Mouse (Mus musculus) C2C12 (cell line): Measurements from ENCODE around the gene Gm3476. TPM values are rescaled to one million over a fixed set of nuclear protein-coding genes. Genes with fewer than 3 reads are reported as not detected.
"Not testable (repeated sequence)": the region's sequence is repeated elsewhere in the genome, so short reads cannot be mapped to it uniquely, and the experiment has no call there.

Source experiments
- H3K27me3 ChIP-seq: one replicate; pipeline ENCODE4 v1.6.1; 2011; ENCODE audit not compliant: control insufficient read depth, insufficient read depth, insufficient read length
- H3K36me3 ChIP-seq: one replicate; pipeline ENCODE4 v1.6.1; 2011; ENCODE audit not compliant: control insufficient read depth, insufficient read depth
- H3K4me3 ChIP-seq: one replicate; pipeline ENCODE4 v1.5.1; 2011; ENCODE audit warnings: mild to moderate bottlenecking, control low read depth; ENCODE audit not compliant: poor library complexity, insufficient read depth, severe bottlenecking
- H3K79me2 ChIP-seq: one replicate; pipeline ENCODE4 v1.6.1; 2011; ENCODE audit not compliant: control insufficient read depth, insufficient read depth
- H3K79me3 ChIP-seq: one replicate; pipeline ENCODE4 v1.6.1; 2011; ENCODE audit warnings: low read depth, control low read depth
- H3ac ChIP-seq: one replicate; pipeline ENCODE3; 2011; ENCODE audit warnings: low read depth; ENCODE audit not compliant: control insufficient read depth, insufficient read length
- long read RNA-seq, 2 experiments: library from polyadenylated mRNA; unstranded; transcript quantifications; one replicate each; pipeline ENCODE4 v2.0.0; 2019 to 2020
- polyA plus RNA-seq: library from polyadenylated mRNA; unstranded; fragments of >200 nt; fragmentation: generic; extraction: Trizol; gene quantifications from one replicate; pipeline ENCODE4 v1.2.1, GENCODE M21; 2012; ENCODE audit warnings: missing spikeins

Gm3476 gene
- not detected for polyA plus RNA-seq
- long read RNA-seq, experiment 1: 0 reads
- long read RNA-seq, experiment 2: 0 reads

DNA sequence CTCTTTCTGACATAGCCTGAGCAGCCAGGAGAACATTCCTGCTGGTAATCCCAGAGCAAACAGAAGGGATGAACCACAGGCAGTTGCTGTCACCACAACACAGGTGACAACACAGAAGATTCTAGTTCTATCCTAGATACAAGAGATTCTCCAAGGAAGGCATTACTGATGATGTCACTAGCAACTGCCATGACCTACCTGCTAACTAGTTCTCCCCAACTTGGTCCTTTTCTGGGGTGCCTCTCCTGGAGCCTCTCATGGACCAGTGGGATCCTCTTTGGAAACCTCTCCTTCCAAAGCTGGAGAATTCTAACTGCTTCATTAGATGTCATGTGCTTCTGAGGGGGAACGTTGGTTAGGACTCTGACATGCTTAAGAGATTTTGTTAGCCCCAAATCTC lies at the start of gene Gm3476:
Gm3476 (minus strand) TSS at position 101 of the 400 bp plus-strand sequence.
- not testable (repeated sequence) for H3K79me3 ChIP-seq, H3K27me3 ChIP-seq, H3K4me3 ChIP-seq, H3ac ChIP-seq, H3K79me2 ChIP-seq, H3K36me3 ChIP-seq

GRCm38 (mm10) chr14:6163538-6163937 lies 37.9 kb upstream of the Gm3476 start:
- H3K27me3 ChIP-seq, H3ac ChIP-seq, H3K79me2 ChIP-seq, H3K4me3 ChIP-seq, H3K36me3 ChIP-seq, H3K79me3 ChIP-seq: not testable (repeated sequence)

GRCm38 (mm10) chr14:6161085-6161484 lies 35.5 kb upstream of the Gm3476 start:
- H3K4me3 ChIP-seq, H3K36me3 ChIP-seq, H3K79me3 ChIP-seq, H3ac ChIP-seq, H3K79me2 ChIP-seq, H3K27me3 ChIP-seq: not testable (repeated sequence)

- H3ac ChIP-seq, H3K79me3 ChIP-seq, H3K4me3 ChIP-seq, H3K36me3 ChIP-seq, H3K27me3 ChIP-seq, H3K79me2 ChIP-seq: not testable (repeated sequence)
Observed at GRCm38 (mm10) chr14:6108272-6108925, 17.2 kb downstream of the Gm3476 start, which contains the start of gene Gm3468. Gene Gm3468, minus strand, starts transcription at chr14:6108665.

GRCm38 (mm10) chr14:6107500-6107899 lies 18.1 kb downstream of the Gm3476 start:
- H3K79me2 ChIP-seq, H3K36me3 ChIP-seq, H3ac ChIP-seq, H3K27me3 ChIP-seq, H3K79me3 ChIP-seq, H3K4me3 ChIP-seq: not testable (repeated sequence)

- not testable (repeated sequence) for H3ac ChIP-seq, H3K27me3 ChIP-seq, H3K79me2 ChIP-seq, H3K4me3 ChIP-seq, H3K36me3 ChIP-seq, H3K79me3 ChIP-seq
Observed at GRCm38 (mm10) chr14:6093842-6094241, 31.8 kb downstream of the Gm3476 start, which contains the start of gene Gm8206. Gene Gm8206, minus strand, starts transcription at chr14:6093942.

DNA sequence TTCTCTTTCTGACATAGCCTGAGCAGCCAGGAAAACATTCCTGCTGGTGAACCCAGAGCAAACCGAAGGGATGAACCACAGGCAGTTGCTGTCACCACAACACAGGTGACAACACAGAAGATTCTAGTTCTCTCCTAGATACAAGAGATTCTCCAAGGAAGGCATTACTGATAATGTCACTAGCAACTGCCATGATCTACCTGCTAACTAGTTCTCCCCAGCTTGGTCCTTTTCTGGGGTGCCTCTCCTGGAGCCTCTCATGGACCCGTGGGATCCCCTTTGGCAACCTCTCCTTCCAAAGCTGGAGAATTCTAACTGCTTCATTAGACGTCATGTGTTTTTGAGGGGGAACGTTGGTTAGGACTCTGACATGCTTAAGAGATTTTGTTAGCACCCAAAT lies 67.4 kb downstream of the Gm3476 start, which contains the start of gene Gm6337:
Gm6337 (minus strand) TSS at position 101 of the 400 bp plus-strand sequence.
- not testable (repeated sequence) for H3K79me2 ChIP-seq, H3ac ChIP-seq, H3K36me3 ChIP-seq, H3K79me3 ChIP-seq, H3K4me3 ChIP-seq, H3K27me3 ChIP-seq

Other genes with a start within 250 kb of the Gm3476 start
- not detected for gene Gm8237, start 245.4 kb downstream of the Gm3476 start, polyA plus RNA-seq
- gene Gm3248, start 164.1 kb downstream of the Gm3476 start, polyA plus RNA-seq: not detected
- gene Gm3453, start 146.7 kb downstream of the Gm3476 start, polyA plus RNA-seq: not detected
- gene Gm6337, start 67.5 kb downstream of the Gm3476 start, polyA plus RNA-seq: not detected
- gene Gm8206, start 31.9 kb downstream of the Gm3476 start, polyA plus RNA-seq: not detected
- not detected for gene Gm3468, start 17.1 kb downstream of the Gm3476 start, polyA plus RNA-seq
- not detected for gene Gm21560, start 93.5 kb upstream of the Gm3476 start, polyA plus RNA-seq
- gene Gm3411, start 161.4 kb upstream of the Gm3476 start, polyA plus RNA-seq: not detected
- gene Gm21103, start 179.0 kb upstream of the Gm3476 start, polyA plus RNA-seq: not detected
- not detected for gene Gm3618, start 217.9 kb upstream of the Gm3476 start, polyA plus RNA-seq